Mouse (Mus musculus) mesoderm, embryonic 11.5 days (tissue): ENCODE results near the gene Mllt1.
"Not testable (repeated sequence)": the region's sequence is repeated elsewhere in the genome, so short reads cannot be mapped to it uniquely, and the experiment has no call there.

ENCODE experiments used
- DNase-seq: peaks from one replicate; pipeline ENCODE4 v3.0.0-alpha.2; 2012; ENCODE audit warnings: low read depth, low spot score

Mllt1 gene

GRCm38 (mm10) chr17:56936731-56937130 lies 1.5 kb upstream of the Mllt1 start:
- DNase-seq, result no peak

GRCm38 (mm10) chr17:56934545-56935330 lies 477 bp downstream of the Mllt1 start:
- DNase-seq, result peak; percentile 43

- no peak for DNase-seq
These were observed 1.8 kb downstream of the Mllt1 start for GRCm38 (mm10) chr17:56933395-56933794.

- DNase-seq, result no peak
These were observed 5.2 kb downstream of the Mllt1 start for GRCm38 (mm10) chr17:56930026-56930425.

GRCm38 (mm10) chr17:56929530-56929929 lies 5.7 kb downstream of the Mllt1 start:
- no peak for DNase-seq

GRCm38 (mm10) chr17:56929101-56929500 lies 6.1 kb downstream of the Mllt1 start:
- no peak for DNase-seq

- no peak for DNase-seq
These were observed 9.2 kb downstream of the Mllt1 start for GRCm38 (mm10) chr17:56925998-56926397.

GRCm38 (mm10) chr17:56919725-56920124 lies 15.5 kb downstream of the Mllt1 start:
- no peak for DNase-seq

GRCm38 (mm10) chr17:56917166-56917565 lies 18.0 kb downstream of the Mllt1 start:
- DNase-seq, result no peak

GRCm38 (mm10) chr17:56913444-56913843 lies 21.8 kb downstream of the Mllt1 start:
- no peak for DNase-seq

- no peak for DNase-seq
These were observed 22.2 kb downstream of the Mllt1 start for GRCm38 (mm10) chr17:56913023-56913422.

- DNase-seq, result not testable (repeated sequence)
These were observed 25.5 kb downstream of the Mllt1 start for GRCm38 (mm10) chr17:56909764-56910163.

- DNase-seq, result no peak
These were observed 27.3 kb downstream of the Mllt1 start for GRCm38 (mm10) chr17:56907887-56908286.

GRCm38 (mm10) chr17:56907096-56907495 lies 28.1 kb downstream of the Mllt1 start:
- no peak for DNase-seq

- no peak for DNase-seq
These were observed 29.0 kb downstream of the Mllt1 start for GRCm38 (mm10) chr17:56906166-56906565.

- no peak for DNase-seq
These were observed 32.5 kb downstream of the Mllt1 start for GRCm38 (mm10) chr17:56902698-56903097.

GRCm38 (mm10) chr17:56897630-56898195 lies 37.5 kb downstream of the Mllt1 start:
- DNase-seq, result peak; percentile 78

GRCm38 (mm10) chr17:56896513-56897129 lies 38.6 kb downstream of the Mllt1 start:
- DNase-seq, result no peak

GRCm38 (mm10) chr17:56895368-56895918 lies 39.8 kb downstream of the Mllt1 start:
- no peak for DNase-seq

- no peak for DNase-seq
These were observed 45.2 kb downstream of the Mllt1 start for GRCm38 (mm10) chr17:56890018-56890417.

- no peak for DNase-seq
These were observed 47.2 kb downstream of the Mllt1 start for GRCm38 (mm10) chr17:56888050-56888449.

- DNase-seq, result no peak
These were observed 50.4 kb downstream of the Mllt1 start for GRCm38 (mm10) chr17:56884809-56885208.

- DNase-seq, result no peak
These were observed 50.9 kb downstream of the Mllt1 start for GRCm38 (mm10) chr17:56884331-56884730.
